Mouse (Mus musculus) liver (tissue): ENCODE data around the gene Serpina3a.
"Not testable (repeated sequence)": the region's sequence is repeated elsewhere in the genome, so short reads cannot be mapped to it uniquely, and the experiment has no call there.

Source experiments
- DNase-seq: peaks from one replicate; pipeline ENCODE4 v3.0.0-alpha.2; 2020; ENCODE audit warnings: mixed read lengths

The Serpina3a gene

GRCm38 (mm10) chr12:104112333-104112732 lies at the start of gene Serpina3a:
TSS of gene Serpina3a (plus strand) at chr12:104112724.
- DNase-seq: not testable (repeated sequence)

- DNase-seq: no peak
Measured at GRCm38 (mm10) chr12:104064532-104064931, 48.0 kb upstream of the Serpina3a start.

GRCm38 (mm10) chr12:104064996-104065395 lies 47.5 kb upstream of the Serpina3a start:
- DNase-seq: no peak

DNA sequence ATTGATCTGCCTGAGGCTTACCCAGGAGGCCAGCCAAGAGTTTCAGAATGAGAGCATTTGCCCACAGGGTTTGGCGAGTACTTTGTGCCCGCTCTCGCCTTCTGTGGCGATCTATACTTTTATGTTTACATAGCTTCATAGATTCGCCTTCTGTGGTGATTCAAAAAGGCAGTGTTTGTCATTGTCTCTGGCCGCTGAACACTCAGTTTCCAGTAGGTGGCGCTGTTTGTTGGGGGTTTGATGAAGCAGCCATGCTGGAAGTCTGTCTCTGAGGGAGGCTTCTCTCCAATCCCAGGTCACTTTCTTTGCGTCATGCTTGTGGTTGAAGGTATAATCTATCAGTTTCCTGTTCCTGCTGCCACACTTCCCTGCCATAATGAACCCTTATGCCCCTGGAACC lies 46.3 kb upstream of the Serpina3a start:
- DNase-seq: peak; percentile 53

DNA sequence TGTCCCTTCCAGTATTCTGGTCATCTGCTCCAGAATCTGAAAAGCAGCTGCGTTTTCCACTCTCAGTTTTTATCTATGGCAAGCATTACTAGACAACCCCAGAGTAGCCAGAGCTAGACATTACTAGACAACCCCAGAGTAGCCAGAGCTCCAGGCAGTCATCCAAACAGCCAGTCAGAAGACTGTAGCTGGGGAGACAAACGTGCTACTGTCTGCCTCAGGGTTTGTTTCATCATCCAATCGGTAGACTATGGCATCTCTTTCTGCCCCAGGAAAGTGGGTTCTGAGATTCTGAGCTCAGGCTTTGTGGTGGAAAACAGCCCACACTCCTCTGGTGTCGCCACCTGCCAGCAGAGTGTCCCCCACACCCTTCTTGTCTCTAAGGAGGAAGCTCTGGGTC lies 45.0 kb upstream of the Serpina3a start:
- DNase-seq: peak; percentile 8

- DNase-seq: peak; percentile 74
Measured at GRCm38 (mm10) chr12:104069620-104070019, 42.9 kb upstream of the Serpina3a start.

- DNase-seq: no peak
Measured at GRCm38 (mm10) chr12:104071708-104072107, 40.8 kb upstream of the Serpina3a start.

DNA sequence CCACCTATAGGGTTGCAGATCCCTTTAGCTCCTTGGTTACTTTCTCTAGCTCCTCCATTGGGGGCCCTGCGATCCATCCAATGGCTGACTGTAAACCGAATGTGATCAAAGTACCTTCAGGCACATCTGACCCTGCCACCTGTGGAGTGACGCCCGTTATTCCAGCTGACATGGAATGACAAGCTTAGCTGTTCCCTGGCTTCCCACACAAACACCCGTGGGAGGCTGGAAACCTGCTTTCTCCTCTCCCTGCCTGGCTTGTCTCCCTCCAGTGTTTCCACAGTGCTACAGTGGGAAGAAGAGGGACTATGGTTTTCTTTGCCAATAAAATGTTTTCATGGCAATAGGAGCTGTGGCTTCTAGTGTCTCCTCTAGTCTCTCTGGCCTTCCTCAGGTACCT lies 40.2 kb upstream of the Serpina3a start:
- DNase-seq: no peak

DNA sequence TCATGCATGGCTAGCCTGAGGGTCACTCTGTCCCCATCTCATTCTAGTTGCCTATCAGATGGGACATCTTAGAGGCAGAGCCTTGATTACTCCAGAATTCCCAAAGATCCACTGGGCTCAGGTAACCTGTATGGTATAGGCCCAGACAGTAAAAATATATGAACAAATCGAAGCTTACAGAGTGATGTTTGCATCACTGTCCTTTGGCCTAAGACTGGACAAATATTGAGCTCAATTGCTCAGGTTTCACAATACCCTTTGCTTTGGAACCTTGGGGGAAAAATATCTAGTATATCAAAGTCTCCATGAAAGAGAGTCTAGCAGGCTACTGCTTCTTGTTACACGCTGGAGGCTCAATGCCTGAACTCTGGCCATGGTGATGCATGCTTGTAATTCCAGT lies 22.4 kb upstream of the Serpina3a start:
- DNase-seq: no peak

DNA sequence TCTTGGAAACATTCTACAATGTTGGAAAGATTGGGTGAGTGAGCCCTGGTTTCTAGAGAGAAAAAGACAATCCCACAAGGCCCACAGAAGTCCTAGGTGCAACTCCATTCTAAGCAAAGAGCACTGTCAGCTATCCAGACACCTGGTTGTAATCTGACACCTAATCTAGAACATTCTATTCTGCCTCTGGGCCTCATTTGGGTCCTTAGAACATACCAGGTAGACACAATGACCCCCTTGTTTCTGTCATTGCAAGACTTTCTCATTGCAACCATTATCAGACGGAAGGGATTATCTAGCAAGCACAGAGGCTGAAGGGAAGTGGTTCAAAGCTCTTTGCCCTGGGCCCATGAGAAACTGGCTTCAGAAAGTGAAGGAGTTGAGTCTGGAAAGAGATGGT lies 21.2 kb upstream of the Serpina3a start:
- DNase-seq: no peak

DNA sequence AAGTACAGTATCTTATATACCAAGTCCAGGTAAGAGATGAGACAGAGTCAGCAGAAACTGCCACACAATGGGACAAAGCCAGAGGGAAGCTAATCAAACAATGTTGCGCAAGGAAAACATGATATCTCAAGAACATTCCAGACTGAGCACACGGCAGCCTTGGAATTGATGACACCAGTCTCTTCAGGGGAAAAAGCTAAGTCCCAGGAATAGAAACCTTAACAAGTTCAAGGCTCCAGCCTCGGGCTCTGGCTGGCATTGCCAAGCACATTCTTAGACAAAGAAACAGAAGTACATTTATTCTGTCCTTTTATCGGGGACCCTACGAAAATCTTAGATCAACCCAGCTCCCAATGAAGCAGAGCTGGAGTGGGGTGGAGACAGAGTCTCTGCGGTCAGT lies 11.8 kb upstream of the Serpina3a start, which contains the start of gene Serpina5:
Serpina5 (plus strand) TSS at position 346 of the 400 bp plus-strand sequence.
- no peak for DNase-seq

DNA sequence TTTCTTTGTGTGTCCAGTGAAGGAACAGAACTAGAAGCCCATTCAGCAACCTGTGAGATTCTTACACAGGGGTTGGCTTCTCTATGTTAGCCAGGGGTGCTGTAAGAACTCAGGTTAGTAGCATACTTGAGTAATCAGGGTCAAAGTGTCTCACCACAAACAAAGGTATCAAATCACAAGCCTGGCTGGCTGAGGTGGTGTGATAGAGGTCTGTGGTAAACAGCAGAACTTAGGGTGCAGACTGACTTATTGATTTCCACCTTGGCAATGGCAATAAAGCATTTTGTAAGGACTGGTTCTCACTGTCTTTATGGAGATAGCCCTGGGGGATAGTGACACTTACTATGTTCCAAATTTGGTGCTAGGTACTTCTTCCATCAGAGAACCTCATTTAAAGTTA lies 6.7 kb upstream of the Serpina3a start:
- DNase-seq: no peak

GRCm38 (mm10) chr12:104106919-104107318 lies 5.6 kb upstream of the Serpina3a start:
- DNase-seq: no peak

DNA sequence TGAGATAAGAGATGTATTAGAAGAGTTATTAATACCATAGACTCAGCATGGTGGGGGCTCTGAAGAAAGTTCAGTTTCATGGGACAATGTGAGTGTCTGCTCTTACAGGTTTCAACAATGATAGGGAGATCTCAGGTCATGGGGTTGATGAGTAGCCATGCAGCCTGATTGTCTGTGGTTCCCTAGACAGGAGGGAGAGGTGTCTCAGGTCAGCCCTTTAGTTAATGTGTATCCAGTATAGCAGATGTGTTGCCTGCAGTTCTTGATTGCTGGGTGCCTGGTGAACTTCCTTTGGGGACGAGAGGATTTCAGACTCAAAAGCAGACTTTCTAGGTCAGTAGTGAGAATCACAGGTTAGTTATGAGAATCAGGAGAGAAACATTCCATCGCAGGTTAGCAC lies 4.0 kb upstream of the Serpina3a start:
- DNase-seq: no peak

DNA sequence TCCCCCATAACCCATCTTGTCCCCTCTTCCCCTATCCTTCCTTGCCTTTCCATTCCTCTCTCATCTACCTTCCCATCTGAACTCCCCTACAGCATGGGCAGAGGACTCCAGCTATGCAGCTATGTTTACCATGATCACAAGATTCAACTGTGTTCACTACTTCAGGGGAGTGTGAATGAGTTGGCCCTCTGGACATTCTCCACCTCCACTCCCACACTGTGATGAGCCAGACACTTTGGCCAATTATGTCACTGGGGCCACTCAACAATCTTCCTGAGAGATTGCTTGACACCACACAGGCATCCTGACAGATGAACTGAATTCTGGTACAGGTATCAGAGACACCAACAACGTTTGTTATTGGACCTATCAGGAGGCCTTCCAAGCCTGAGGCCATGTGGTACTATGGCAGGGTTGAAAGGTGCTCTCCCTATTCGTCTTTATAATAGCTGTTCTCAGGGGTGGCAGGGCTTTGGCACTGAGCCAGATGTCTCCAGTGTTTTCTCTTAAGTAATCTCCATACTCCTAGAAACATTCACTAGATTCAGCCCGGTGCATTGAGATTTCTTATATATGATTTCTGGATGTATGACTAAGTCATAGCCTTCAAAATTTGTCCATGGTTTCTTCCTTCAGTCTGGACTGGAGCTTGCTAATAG lies 2.5 kb downstream of the Serpina3a start:
- DNase-seq: no peak

- no peak for DNase-seq
Measured at GRCm38 (mm10) chr12:104123097-104123496, 10.6 kb downstream of the Serpina3a start.

DNA sequence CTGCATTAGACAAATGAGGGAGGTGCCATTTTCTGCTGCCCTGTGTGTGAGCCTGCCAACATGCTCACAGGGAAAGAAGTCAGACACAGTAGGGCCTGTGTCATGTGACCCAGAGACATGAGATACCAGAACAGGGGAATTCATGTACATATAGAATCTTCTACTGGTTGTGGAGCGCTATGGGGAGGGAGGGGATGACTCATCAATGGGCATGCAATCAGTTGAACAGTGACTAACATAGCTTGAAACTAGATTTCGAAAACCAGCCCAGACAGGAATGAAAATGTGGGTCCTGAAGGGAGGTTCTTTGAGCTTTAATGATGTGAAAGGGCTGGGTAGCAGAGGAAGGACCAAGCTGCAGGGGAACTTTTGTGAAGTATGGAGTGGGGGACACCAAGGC lies 11.5 kb downstream of the Serpina3a start:
- no peak for DNase-seq

DNA sequence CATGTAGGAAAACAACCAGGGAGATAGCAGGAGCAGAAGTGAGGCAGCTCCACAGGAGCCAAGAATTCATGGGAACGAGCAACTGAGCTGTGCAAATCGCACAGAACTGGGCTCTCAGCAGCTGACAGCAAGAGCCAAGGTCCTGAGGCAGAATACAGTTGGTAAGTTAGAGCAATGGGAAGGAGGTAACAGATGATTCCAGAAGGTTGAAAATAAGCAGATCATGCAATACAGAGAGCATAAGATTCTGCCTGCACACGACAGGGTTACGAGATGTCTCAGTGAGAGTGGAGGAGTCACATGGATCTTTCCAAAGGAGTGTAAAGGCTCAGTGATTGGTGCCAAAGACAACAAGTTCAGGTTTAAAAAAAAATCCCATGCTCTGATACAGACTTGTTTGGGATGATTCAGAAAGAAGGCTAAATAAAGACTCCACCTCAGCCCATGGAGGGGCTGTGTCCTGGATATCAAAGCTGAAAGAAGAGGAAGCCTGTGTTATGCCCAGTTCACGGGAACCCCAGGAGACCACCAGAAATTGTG lies 12.6 kb downstream of the Serpina3a start:
- DNase-seq: no peak

GRCm38 (mm10) chr12:104127696-104128095 lies 15.2 kb downstream of the Serpina3a start, which contains the start of gene Serpina3b:
TSS of gene Serpina3b (plus strand) at chr12:104127996.
- no peak for DNase-seq

DNA sequence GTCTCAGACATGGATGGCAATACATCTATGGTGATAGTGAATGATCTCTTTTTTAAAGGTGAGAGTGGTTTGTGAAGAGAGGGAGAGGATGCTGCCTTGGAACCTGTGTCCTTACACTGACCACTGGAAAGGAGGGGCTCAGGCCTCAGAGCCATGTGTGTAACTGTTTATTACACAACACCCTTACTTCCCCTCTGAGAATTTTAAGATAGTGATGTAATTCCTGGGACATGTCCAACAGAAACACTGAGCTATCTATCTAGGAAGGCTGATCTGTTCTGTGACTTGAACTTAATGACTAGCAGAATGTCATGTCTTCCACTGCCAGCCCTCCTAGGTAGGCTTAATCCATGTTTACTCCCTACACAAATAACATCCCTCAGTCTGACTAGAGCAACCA lies 18.5 kb downstream of the Serpina3a start:
- no peak for DNase-seq

DNA sequence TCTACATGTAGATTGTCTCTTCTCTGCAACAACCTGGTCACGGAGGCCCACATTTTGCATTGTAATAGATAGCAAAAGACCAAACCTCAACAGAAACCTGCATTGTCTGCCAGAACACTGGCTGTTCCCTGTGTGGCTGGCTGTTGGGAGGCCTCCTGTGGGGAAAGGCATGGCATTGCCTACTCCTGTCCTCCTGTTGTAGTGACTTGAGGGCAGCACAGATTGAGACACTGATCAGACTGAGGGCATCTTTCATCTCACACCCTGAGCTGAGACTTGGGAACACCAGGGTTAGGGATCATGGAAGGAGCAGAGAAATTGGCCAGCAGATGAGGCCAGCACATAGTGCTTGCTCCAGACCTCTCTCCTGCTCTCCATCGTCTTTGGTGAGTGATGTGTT lies 25.7 kb downstream of the Serpina3a start:
- DNase-seq: no peak

- DNase-seq: no peak
Measured at GRCm38 (mm10) chr12:104140543-104141103, 28.1 kb downstream of the Serpina3a start.

- DNase-seq: no peak
Measured at GRCm38 (mm10) chr12:104141506-104141905, 29.0 kb downstream of the Serpina3a start.

DNA sequence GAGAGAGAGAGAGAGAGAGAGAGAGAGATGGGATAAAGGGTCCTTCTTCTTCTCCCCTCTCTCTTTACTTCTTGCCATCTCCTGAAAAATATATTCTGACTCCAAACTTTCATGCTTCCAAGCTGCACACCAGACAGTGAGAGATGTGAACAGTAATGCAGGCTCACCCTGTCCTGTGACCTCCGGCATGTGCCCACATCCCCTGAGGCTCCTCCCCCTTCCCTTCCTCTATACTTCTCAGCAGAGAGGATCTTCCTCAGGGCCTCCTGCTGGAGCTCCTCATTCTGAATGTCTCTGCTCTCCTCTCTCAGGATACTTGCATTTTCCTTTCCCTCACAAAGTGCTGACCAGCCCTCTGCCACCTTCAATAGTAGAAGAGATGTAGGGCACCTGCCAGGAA lies 29.9 kb downstream of the Serpina3a start:
- no peak for DNase-seq

DNA sequence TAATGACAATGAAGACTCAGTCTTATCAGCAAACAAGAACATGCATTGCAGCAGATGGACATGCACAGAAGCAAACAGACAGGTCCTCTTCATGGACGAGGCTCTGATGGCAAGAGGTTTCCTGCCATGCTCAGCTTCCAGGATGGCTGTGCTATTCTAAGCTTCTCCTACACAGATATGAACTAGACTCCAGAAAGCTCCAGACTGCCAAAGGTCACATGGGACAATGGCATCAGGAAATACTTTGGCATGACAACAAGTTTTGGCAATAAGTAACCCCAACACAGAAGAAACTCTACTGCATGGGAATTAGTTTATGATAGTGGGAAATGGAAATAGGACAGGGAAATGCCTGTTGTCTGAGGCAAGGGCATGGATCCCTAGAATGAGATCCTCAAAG lies 30.8 kb downstream of the Serpina3a start:
- no peak for DNase-seq
